Mouse (Mus musculus) T-helper 17 cell (primary cell): ENCODE measurements around the gene Gm28557.

ENCODE experiments used
- in situ Hi-C, 2 experiments: fragments of 300-600 bp; cut with MboI, MseI; formaldehyde crosslinking; loops; 1 replicate in 1 of 2; 2 replicates in 1 of 2; pipeline ENCODE4 v1.15.1; 2025; ENCODE audit warnings: high pct_unique_total_duplicates in 2 of 2

Gm28557 gene

GRCm38 (mm10) chr13:67108194-67108820, at the start of gene Gm28557:
Gene Gm28557, minus strand, starts transcription at chr13:67108604.
- in situ Hi-C loops = loop anchor here in 1 of 2 experiments (25.0 kb wide), 1 partner anchor 1871 kb away; no protein-coding TSS in a partner anchor

GRCm38 (mm10) chr13:67128038-67128721, 19.8 kb upstream of the Gm28557 start:
- in situ Hi-C loops = loop anchor here (5.0 to 10.0 kb wide), 2 partner anchors 84 to 177 kb away; partner anchors contain the start of gene Zfp457 (in 1 of the 2)

GRCm38 (mm10) chr13:67127507-67127906, 19.1 kb upstream of the Gm28557 start:
- in situ Hi-C loops = loop anchor here (5.0 to 10.0 kb wide), 2 partner anchors 85 to 177 kb away; partner anchors contain the start of gene Zfp457 (in 1 of the 2)

- in situ Hi-C loops = loop anchor here in 1 of 2 experiments (10.0 to 25.0 kb wide), 2 partner anchors 180 to 1887 kb away; partner anchors contain the start of gene Zfp457
Measured at GRCm38 (mm10) chr13:67124460-67124859, 16.1 kb upstream of the Gm28557 start.

GRCm38 (mm10) chr13:67121360-67121759, 13.0 kb upstream of the Gm28557 start, which contains the start of gene Zfp759:
Gene Zfp759, plus strand, starts transcription at chr13:67121660.
- in situ Hi-C loops = loop anchor here in 1 of 2 experiments (10.0 to 25.0 kb wide), 2 partner anchors 183 to 1884 kb away; partner anchors contain the start of gene Zfp457

- in situ Hi-C loops = loop anchor here in 1 of 2 experiments (25.0 kb wide), 1 partner anchor 1879 kb away; no protein-coding TSS in a partner anchor
Measured at GRCm38 (mm10) chr13:67116163-67116562, 7.8 kb upstream of the Gm28557 start, which contains the start of gene Rslcan18. Gene Rslcan18, minus strand, starts transcription at chr13:67116263.

- in situ Hi-C loops = loop anchor here in 1 of 2 experiments (5.0 to 25.0 kb wide), 2 partner anchors 264 to 1876 kb away; partner anchors contain the start of genes Gm28041 and Zfp456
Measured at GRCm38 (mm10) chr13:67113287-67113686, 4.9 kb upstream of the Gm28557 start.

GRCm38 (mm10) chr13:67112096-67112495, 3.7 kb upstream of the Gm28557 start:
- in situ Hi-C loops = loop anchor here in 1 of 2 experiments (5.0 to 25.0 kb wide), 2 partner anchors 265 to 1875 kb away; partner anchors contain the start of genes Gm28041 and Zfp456

GRCm38 (mm10) chr13:67108821-67109206, 410 bp upstream of the Gm28557 start:
- in situ Hi-C loops = loop anchor here in 1 of 2 experiments (25.0 kb wide), 1 partner anchor 1872 kb away; no protein-coding TSS in a partner anchor

- in situ Hi-C loops = loop anchor here in 1 of 2 experiments (25.0 kb wide), 1 partner anchor 1870 kb away; no protein-coding TSS in a partner anchor
Measured at GRCm38 (mm10) chr13:67107681-67108080, 723 bp downstream of the Gm28557 start.

GRCm38 (mm10) chr13:67097876-67098275, 10.5 kb downstream of the Gm28557 start, which contains the start of gene Zfp708:
Gene Zfp708, minus strand, starts transcription at chr13:67097976.
- in situ Hi-C loops = no loop called here

GRCm38 (mm10) chr13:67090154-67090553, 18.2 kb downstream of the Gm28557 start:
- in situ Hi-C loops = no loop called here

- in situ Hi-C loops = loop anchor here in 1 of 2 experiments (5.0 kb wide), 1 partner anchor 90 kb away; the partner anchor contains the start of gene Rsl1
Measured at GRCm38 (mm10) chr13:67081946-67082345, 26.5 kb downstream of the Gm28557 start.

GRCm38 (mm10) chr13:67081142-67081713, 27.2 kb downstream of the Gm28557 start:
- in situ Hi-C loops = loop anchor here in 1 of 2 experiments (5.0 kb wide), 1 partner anchor 91 kb away; the partner anchor contains the start of gene Rsl1

GRCm38 (mm10) chr13:67077244-67077643, 31.2 kb downstream of the Gm28557 start:
- in situ Hi-C loops = no loop called here

GRCm38 (mm10) chr13:67072786-67073185, 35.6 kb downstream of the Gm28557 start:
- in situ Hi-C loops = no loop called here

- in situ Hi-C loops = no loop called here
Measured at GRCm38 (mm10) chr13:67065386-67065785, 43.0 kb downstream of the Gm28557 start.

- in situ Hi-C loops = loop anchor here in 1 of 2 experiments (5.0 kb wide), 1 partner anchor 1780 kb away; no protein-coding TSS in a partner anchor
Measured at GRCm38 (mm10) chr13:67062427-67062826, 46.0 kb downstream of the Gm28557 start.

- in situ Hi-C loops = loop anchor here in 1 of 2 experiments (5.0 kb wide), 1 partner anchor 1779 kb away; no protein-coding TSS in a partner anchor
Measured at GRCm38 (mm10) chr13:67060786-67061358, 47.5 kb downstream of the Gm28557 start, which contains the start of gene Zfp712. Gene Zfp712, minus strand, starts transcription at chr13:67061170.

- in situ Hi-C loops = loop anchor here in 1 of 2 experiments (5.0 kb wide), 1 partner anchor 1778 kb away; no protein-coding TSS in a partner anchor
Measured at GRCm38 (mm10) chr13:67060161-67060785, 48.1 kb downstream of the Gm28557 start.
